Mouse (Mus musculus) neural tube, embryonic 11.5 days (tissue): Measurements from ENCODE around the gene Slc2a1. TPM values are rescaled to one million over a fixed set of nuclear protein-coding genes. Genes with fewer than 3 reads are reported as not detected.
A peak's percentile ranks its signal among the peaks of the same experiment; 100 is the strongest.

Source experiments
- ATAC-seq: fragments of 200-750 bp; cut with Nextera tagmentation; 2 replicates; pipeline ENCODE4 v1.8.0; 2017; ENCODE audit warnings: moderate number of reproducible peaks, mild to moderate bottlenecking, moderate TSS enrichment, moderate library complexity; ENCODE audit not compliant: insufficient read depth, low FRiP score, low TSS enrichment
- DNase-seq: peaks from one replicate; pipeline ENCODE4 v3.0.0-alpha.2; 2015; ENCODE audit warnings: low spot score
- H3K27ac ChIP-seq: fragments of 300-500 bp; sonication (generic); 2 replicates; pipeline ENCODE4 v1.5.1; 2014; ENCODE audit warnings: low read depth, mild to moderate bottlenecking, low read length
- H3K27me3 ChIP-seq: fragments of 300-500 bp; sonication (generic); 2 replicates; pipeline ENCODE4 v1.6.1; 2014; ENCODE audit warnings: mild to moderate bottlenecking, low read length, mixed read lengths; ENCODE audit not compliant: control insufficient read depth, insufficient read depth
- H3K36me3 ChIP-seq: fragments of 300-500 bp; sonication (generic); 2 replicates; pipeline ENCODE4 v1.6.1; 2014; ENCODE audit warnings: mild to moderate bottlenecking, low read length, moderate library complexity, mixed read lengths; ENCODE audit not compliant: control insufficient read depth, insufficient read depth
- H3K4me1 ChIP-seq: fragments of 300-500 bp; sonication (generic); 2 replicates; pipeline ENCODE4 v1.6.1; 2014; ENCODE audit warnings: low read length, mixed read lengths; ENCODE audit not compliant: control insufficient read depth, insufficient read depth
- H3K4me2 ChIP-seq: fragments of 300-500 bp; sonication (generic); 2 replicates; pipeline ENCODE4 v1.6.1; 2014; ENCODE audit warnings: low read depth, mild to moderate bottlenecking, moderate library complexity
- H3K4me3 ChIP-seq: fragments of 300-500 bp; sonication (generic); 2 replicates; pipeline ENCODE4 v1.5.1; 2014; ENCODE audit warnings: low read depth, low read length
- H3K9ac ChIP-seq: fragments of 300-500 bp; sonication (generic); 2 replicates; pipeline ENCODE4 v1.6.1; 2014; ENCODE audit warnings: mild to moderate bottlenecking, low read length
- H3K9me3 ChIP-seq: fragments of 300-500 bp; sonication (generic); 2 replicates; pipeline ENCODE4 v1.6.1; 2016; ENCODE audit warnings: low read length; ENCODE audit not compliant: control insufficient read depth
- WGBS: fragments of 180-500 bp; shearing (Covaris S2); extraction: QIAGEN DNeasy Blood & Tissue Kit; methylation state at CpG from one replicate; pipeline ENCODE4 v1.1.7; 2014; 5-methylcytosine and 5-hydroxymethylcytosine counted together
- polyA plus RNA-seq: library from polyadenylated mRNA; unstranded; fragments of >200 nt; fragmentation: Nextera tagmentation; extraction: Ambion mirVana; gene quantifications from 2 replicates; pipeline ENCODE4 v1.2.1, GENCODE M21; 2014

Gene Slc2a1
- polyA plus RNA-seq, 1 experiment from 2014 or later: 162 TPM

GRCm38 (mm10) chr4:119167068-119167467, 58.6 kb downstream of the Slc2a1 start:
- ATAC-seq (no peak), DNase-seq (no peak)
- H3K36me3 ChIP-seq: 0 out of 2 replicates have a peak, but pooled peaks cover 8% of the 10 kb centered on the region
- no peak overlapping the region for H3K4me2 ChIP-seq
- no peak overlapping the region for H3K9ac ChIP-seq
- no peak overlapping the region for H3K4me3 ChIP-seq
- no peaks in the 10 kb centered on the region for H3K4me1 ChIP-seq
- H3K9me3 ChIP-seq: no peaks in the 10 kb centered on the region
- no peaks in the 10 kb centered on the region for H3K27me3 ChIP-seq
- 84% methylated on average over 4 of the region's 4 CpGs for WGBS
- H3K27ac ChIP-seq: no peak overlapping the region

DNA sequence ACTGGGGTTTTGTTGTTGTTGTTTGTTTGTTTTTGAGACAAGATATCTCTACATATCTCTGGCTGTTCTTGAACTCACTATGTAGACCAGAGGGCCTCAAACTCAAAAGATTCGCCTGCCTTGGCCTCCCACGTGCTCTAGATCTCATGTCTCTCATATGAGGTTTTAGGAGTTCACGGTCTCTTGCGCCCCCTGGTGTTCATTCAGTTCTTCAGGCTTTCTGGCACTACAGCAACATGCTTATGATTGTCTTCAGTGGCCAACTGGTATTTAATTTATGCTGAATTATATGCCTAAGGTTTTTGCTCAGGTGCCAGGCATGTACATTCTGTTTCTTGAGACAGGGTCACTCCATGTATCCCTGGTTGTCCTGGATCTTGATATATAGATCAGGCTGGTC, 59.2 kb downstream of the Slc2a1 start:
- 6% methylated on average over 4 of the region's 4 CpGs for WGBS
- DNase-seq (peak; percentile 81), ATAC-seq (peak; percentile 45; the same call in 1 of the 2 replicates)
- H3K27ac ChIP-seq: no peak overlapping the region
- H3K27me3 ChIP-seq: no peaks in the 10 kb centered on the region
- no peaks in the 10 kb centered on the region for H3K9me3 ChIP-seq
- no peak overlapping the region for H3K4me2 ChIP-seq
- H3K4me3 ChIP-seq: no peak overlapping the region
- no peak overlapping the region for H3K9ac ChIP-seq
- 0 out of 2 replicates have a peak, but pooled peaks cover 8% of the 10 kb centered on the region for H3K36me3 ChIP-seq
- no peaks in the 10 kb centered on the region for H3K4me1 ChIP-seq

- Histone ChIP-seq H3K9me3 (no peaks in the 10 kb centered on the region), H3K4me3 (peak overlapping the region; percentile 79), H3K27me3 (no peaks in the 10 kb centered on the region), H3K4me2 (peak overlapping the region; percentile 65), H3K4me1 (peaks cover 5% of the 10 kb centered on the region; the same call in 1 of the 2 replicates), H3K27ac (no peak overlapping the region), H3K36me3 (0 out of 2 replicates have a peak, but pooled peaks cover 8% of the 10 kb centered on the region), H3K9ac (peak overlapping the region; percentile 75)
- no peak for DNase-seq
- ATAC-seq: no peak
- 48% methylated on average over 18 of the region's 18 CpGs for WGBS
Observed at GRCm38 (mm10) chr4:119172919-119173650, 64.6 kb downstream of the Slc2a1 start.

GRCm38 (mm10) chr4:119173851-119174453, 65.4 kb downstream of the Slc2a1 start, which contains the start of gene Zfp691:
Gene Zfp691, minus strand, starts transcription at chr4:119174195.
- H3K4me3 ChIP-seq: peak within 1 kb of the TSS; percentile 79
- peak within 1 kb of the TSS; percentile 75 for H3K9ac ChIP-seq
- peak within 1 kb of the TSS; percentile 65 for H3K4me2 ChIP-seq
- no peaks in the 10 kb centered on the region for H3K9me3 ChIP-seq
- peak within 1 kb of the TSS; percentile 34; the same call in 1 of the 2 replicates for H3K27ac ChIP-seq
- H3K27me3 ChIP-seq: no peaks in the 10 kb centered on the region
- H3K36me3 ChIP-seq: 0 out of 2 replicates have a peak, but pooled peaks cover 5% of the 10 kb centered on the region
- ATAC-seq: peak; percentile 100
- peak; percentile 93 for DNase-seq
- H3K4me1 ChIP-seq: peaks cover 5% of the 10 kb centered on the region; the same call in 1 of the 2 replicates
- under 1% methylated on average over 40 of the region's 40 CpGs for WGBS

DNA sequence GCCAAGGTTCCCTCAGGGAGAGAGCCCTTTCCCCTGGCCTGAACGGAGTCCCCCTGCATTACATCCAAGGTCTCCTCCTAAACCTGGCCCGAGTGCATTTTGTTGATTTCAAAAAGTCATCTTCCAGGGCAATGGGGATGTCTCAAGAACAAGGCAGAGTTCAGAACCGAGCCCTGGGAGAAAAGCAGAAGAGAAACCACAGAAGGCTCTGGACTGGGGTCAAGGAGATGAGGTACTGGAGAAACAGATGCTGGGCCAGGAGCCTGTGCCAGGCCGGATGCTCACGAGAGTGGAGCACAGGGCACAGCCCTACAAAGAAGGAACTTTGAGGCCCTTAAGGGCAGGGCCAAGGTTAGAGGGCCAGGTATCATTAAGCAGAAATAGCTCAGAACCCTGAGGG, 69.2 kb downstream of the Slc2a1 start:
- WGBS: 74% methylated on average over 5 of the region's 5 CpGs
- no peaks in the 10 kb centered on the region for H3K27me3 ChIP-seq

DNA sequence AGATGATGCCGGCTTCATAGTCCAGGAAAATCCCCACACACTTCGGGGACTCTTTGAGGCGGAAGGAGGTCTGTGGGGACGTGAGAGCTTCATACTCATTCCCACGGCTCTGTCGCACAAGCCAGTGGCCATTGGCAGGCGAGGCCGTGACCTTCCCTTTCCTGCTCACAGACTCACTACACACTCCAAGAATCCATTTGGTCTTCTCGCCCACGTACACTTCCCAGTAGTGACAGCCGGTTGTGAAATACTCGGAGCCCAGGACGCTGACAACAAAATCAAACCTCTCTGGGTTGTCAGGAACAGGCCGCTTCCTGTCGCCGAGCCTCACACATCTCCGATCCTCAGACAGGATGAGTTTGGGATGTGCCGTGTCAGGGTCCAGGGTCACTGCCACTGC, 69.8 kb downstream of the Slc2a1 start:
- WGBS: 77% methylated on average over 18 of the region's 18 CpGs
- H3K9ac ChIP-seq: no peak overlapping the region; the same call in 1 of the 2 replicates

More for the DNA sequence above, 69.2 kb downstream of the Slc2a1 start:
- Histone ChIP-seq H3K27ac (no peak overlapping the region), H3K9ac (no peak overlapping the region), H3K4me3 (no peak overlapping the region), H3K9me3 (no peaks in the 10 kb centered on the region), H3K4me2 (no peak overlapping the region), H3K4me1 (peaks cover 5% of the 10 kb centered on the region; the same call in 1 of the 2 replicates), H3K36me3 (no peaks in the 10 kb centered on the region)
- DNase-seq: no peak
- ATAC-seq: no peak

GRCm38 (mm10) chr4:119180133-119180707, 71.7 kb downstream of the Slc2a1 start:
- Histone ChIP-seq H3K4me2 (no peak overlapping the region), H3K9me3 (no peaks in the 10 kb centered on the region), H3K36me3 (no peaks in the 10 kb centered on the region), H3K27me3 (no peaks in the 10 kb centered on the region), H3K9ac (no peak overlapping the region), H3K4me1 (no peaks in the 10 kb centered on the region), H3K27ac (no peak overlapping the region), H3K4me3 (no peak overlapping the region)
- DNase-seq (no peak), ATAC-seq (no peak)
- WGBS: 50% methylated on average over 4 of the region's 4 CpGs

More for the DNA sequence above, 69.8 kb downstream of the Slc2a1 start:
- Histone ChIP-seq H3K27me3 (no peaks in the 10 kb centered on the region), H3K36me3 (no peaks in the 10 kb centered on the region), H3K27ac (no peak overlapping the region), H3K9me3 (no peaks in the 10 kb centered on the region), H3K4me1 (no peaks in the 10 kb centered on the region), H3K4me3 (no peak overlapping the region), H3K4me2 (no peak overlapping the region)
- no peak for DNase-seq
- ATAC-seq: no peak

DNA sequence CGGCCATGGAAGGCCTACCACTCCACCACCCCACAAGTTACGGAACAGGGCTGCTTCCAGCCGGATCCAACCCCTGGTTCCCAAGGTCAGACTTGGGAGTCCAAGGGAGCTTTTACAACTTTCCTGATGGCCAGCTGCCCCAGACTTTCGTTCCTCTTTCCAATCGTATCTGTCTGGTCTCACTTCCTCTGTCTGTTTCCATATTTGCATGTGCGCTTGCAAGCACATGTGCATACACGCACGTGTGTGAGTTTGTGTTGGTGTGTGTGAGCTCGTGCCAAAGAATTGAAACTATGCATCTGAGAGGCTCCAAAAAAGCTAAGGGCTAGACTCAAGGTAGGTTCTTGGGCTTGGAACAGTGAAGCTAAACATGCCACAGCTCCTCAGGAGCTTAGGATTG, 72.9 kb downstream of the Slc2a1 start:
- WGBS: 93% methylated on average over 9 of the region's 9 CpGs
- Histone ChIP-seq H3K36me3 (no peaks in the 10 kb centered on the region), H3K9me3 (no peaks in the 10 kb centered on the region), H3K4me1 (no peaks in the 10 kb centered on the region), H3K9ac (no peak overlapping the region), H3K4me3 (no peak overlapping the region), H3K27ac (no peak overlapping the region), H3K4me2 (no peak overlapping the region), H3K27me3 (no peaks in the 10 kb centered on the region)
- DNase-seq: no peak
- ATAC-seq: no peak
